Mouse (Mus musculus) liver, embryonic 14.5 days (tissue): ENCODE measurements around the gene Gpr137c. TPM values are rescaled to one million over a fixed set of nuclear protein-coding genes. Genes with fewer than 3 reads are reported as not detected.

Source experiments
- ATAC-seq: fragments of 200-750 bp; cut with Nextera tagmentation; 2 replicates; pipeline ENCODE4 v1.8.0; 2017; ENCODE audit warnings: moderate number of reproducible peaks, mild to moderate bottlenecking, moderate library complexity; ENCODE audit not compliant: insufficient read depth
- DNase-seq, 3 experiments: peaks; one replicate each; pipeline ENCODE4 v3.0.0-alpha.2; 2012 to 2013; ENCODE audit warnings: low read depth in 3 of 3, low spot score in 3 of 3
- H3K27ac ChIP-seq: fragments of 300-500 bp; sonication (generic); 2 replicates; pipeline ENCODE4 v1.5.1; 2014; ENCODE audit warnings: moderate library complexity, mild to moderate bottlenecking, control low read depth, inconsistent platforms
- H3K27me3 ChIP-seq: fragments of 300-500 bp; sonication (generic); 2 replicates; pipeline ENCODE4 v1.6.1; 2014; ENCODE audit warnings: mild to moderate bottlenecking, low read length, moderate library complexity; ENCODE audit not compliant: control insufficient read depth, insufficient read depth
- H3K36me3 ChIP-seq: fragments of 300-500 bp; sonication (generic); replicated peaks from 2 replicates; pipeline ENCODE4 v1.6.1; 2014; ENCODE audit warnings: low read depth; ENCODE audit not compliant: control insufficient read depth, insufficient read depth
- H3K4me1 ChIP-seq, 2 experiments: fragments of 200-500 bp in 1 of 2; fragments of 300-500 bp in 1 of 2; sonication (generic) in 1 of 2; replicated peaks; 2 replicates each; pipeline ENCODE4 v1.6.1; 2012 to 2014; ENCODE audit warnings: antibody characterized with exemption in 1 of 2, inconsistent platforms in 1 of 2, low read length in 1 of 2; ENCODE audit not compliant: control insufficient read depth in 2 of 2, insufficient read depth in 2 of 2
- H3K4me2 ChIP-seq: fragments of 300-500 bp; sonication (generic); 2 replicates; pipeline ENCODE4 v1.6.1; 2014; ENCODE audit warnings: low read depth, mild to moderate bottlenecking, control low read depth, moderate library complexity
- H3K4me3 ChIP-seq, 2 experiments: fragments of 200-500 bp in 1 of 2; fragments of 300-500 bp in 1 of 2; sonication (generic) in 1 of 2; 2 replicates each; pipeline ENCODE4 v1.5.1; 2012 to 2014; ENCODE audit warnings: low read depth in 2 of 2, low read length in 2 of 2, mild to moderate bottlenecking in 2 of 2, control low read depth in 1 of 2, inconsistent platforms in 1 of 2, moderate library complexity in 1 of 2; ENCODE audit not compliant: insufficient read depth in 1 of 2
- H3K9ac ChIP-seq: fragments of 300-500 bp; sonication (generic); replicated peaks from 2 replicates; pipeline ENCODE4 v1.6.1; 2014; ENCODE audit warnings: mild to moderate bottlenecking, control low read depth, moderate library complexity
- H3K9me3 ChIP-seq: fragments of 300-500 bp; sonication (generic); 2 replicates; pipeline ENCODE4 v1.6.1; 2016; ENCODE audit warnings: low read length, mixed read lengths; ENCODE audit not compliant: control insufficient read depth
- CTCF ChIP-seq: IDR thresholded peaks from 2 replicates; pipeline ENCODE4 v1.5.1; 2016; ENCODE audit warnings: antibody characterized with exemption, low read depth, control low read depth
- EP300 ChIP-seq: IDR thresholded peaks from 2 replicates; pipeline ENCODE4 v1.6.1; 2016; ENCODE audit warnings: antibody characterized with exemption, low read depth
- WGBS: fragments of 180-500 bp; shearing (Covaris S2); extraction: QIAGEN DNeasy Blood & Tissue Kit; methylation state at CpG from one replicate; pipeline ENCODE4 v1.1.7; 2014; ENCODE audit not compliant: insufficient replicate concordance; 5-methylcytosine and 5-hydroxymethylcytosine counted together
- polyA plus RNA-seq, 2 experiments: library from polyadenylated mRNA; depleted of rRNA in 1 of 2; stranded (reverse) in 1 of 2; unstranded in 1 of 2; fragments of >200 nt; fragmentation: Nextera tagmentation in 1 of 2; extraction: Ambion mirVana in 1 of 2; gene quantifications; 2 replicates each; pipeline versions ENCODE4 v1.2.1 to v1.2.3; 2012 to 2014

The Gpr137c gene
- polyA plus RNA-seq, 2 experiments = 0.25 to 0.37 TPM

DNA sequence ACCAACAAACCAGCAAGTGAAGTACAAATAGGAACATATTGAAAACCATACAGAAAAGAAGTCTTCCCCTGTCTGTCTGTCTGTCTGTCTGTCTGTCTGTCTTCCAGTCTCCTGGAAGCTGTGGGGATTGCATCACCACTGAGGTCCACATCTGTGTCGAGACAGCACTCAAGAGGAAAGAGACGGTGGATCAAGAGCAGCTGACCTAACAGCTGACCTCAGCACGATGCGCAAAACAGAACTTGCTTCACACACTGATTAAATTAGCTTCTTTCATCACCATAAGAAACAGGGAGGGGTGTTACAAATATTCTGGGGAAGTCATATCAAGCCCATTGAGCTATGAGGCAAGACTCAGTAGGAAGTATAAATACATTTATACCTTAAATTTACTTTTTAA, 72.1 kb downstream of the Gpr137c start:
- DNase-seq = no peak

DNA sequence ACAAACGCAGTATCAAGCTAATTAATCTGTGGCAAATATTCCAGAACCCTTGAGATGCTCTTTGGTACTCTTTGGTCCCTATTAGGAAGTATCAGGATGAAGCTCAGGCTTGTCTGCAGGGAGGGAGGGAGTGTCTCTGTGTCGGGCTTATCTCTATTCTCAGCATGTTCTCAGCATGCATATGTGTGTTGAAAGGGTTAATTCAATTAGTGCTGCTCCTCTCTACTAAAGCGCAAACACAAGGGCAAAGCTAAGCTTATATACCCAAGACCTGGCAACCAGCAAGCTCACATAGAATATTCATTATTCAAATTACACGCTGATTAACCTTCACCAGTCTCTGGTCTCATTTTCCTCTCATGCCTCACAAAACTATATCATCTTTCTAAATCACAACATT, 84.4 kb downstream of the Gpr137c start:
- H3K4me1 ChIP-seq = peaks cover 0 to 6% of the 10 kb centered on the region in 2 experiments; a peak in 1 of 4 replicates
- DNase-seq (no peak), ATAC-seq (no peak)
- no peak overlapping the region for H3K9ac ChIP-seq
- peaks cover 47% of the 10 kb centered on the region for H3K36me3 ChIP-seq
- no peak overlapping the region for H3K27ac ChIP-seq
- H3K27me3 ChIP-seq = no peaks in the 10 kb centered on the region
- WGBS = 66% methylated on average over 4 of the region's 4 CpGs
- no peak overlapping the region for H3K4me2 ChIP-seq
- TF ChIP-seq EP300 = no peak
- no peak for TF ChIP-seq CTCF
- H3K9me3 ChIP-seq = no peaks in the 10 kb centered on the region
- no peak overlapping the region for H3K4me3 ChIP-seq

More for the DNA sequence above, 72.1 kb downstream of the Gpr137c start:
- no peak overlapping the region for H3K4me2 ChIP-seq
- no peaks in the 10 kb centered on the region for H3K27me3 ChIP-seq
- no peak overlapping the region for H3K4me3 ChIP-seq
- H3K9ac ChIP-seq = no peak overlapping the region
- WGBS = 83% methylated on average over 4 of the region's 4 CpGs
- ATAC-seq = no peak
- TF ChIP-seq CTCF = no peak
- no peak for TF ChIP-seq EP300
- H3K27ac ChIP-seq = no peak overlapping the region
- H3K9me3 ChIP-seq = no peaks in the 10 kb centered on the region
- no peaks in the 10 kb centered on the region for H3K4me1 ChIP-seq
- peaks cover 35% of the 10 kb centered on the region for H3K36me3 ChIP-seq

DNA sequence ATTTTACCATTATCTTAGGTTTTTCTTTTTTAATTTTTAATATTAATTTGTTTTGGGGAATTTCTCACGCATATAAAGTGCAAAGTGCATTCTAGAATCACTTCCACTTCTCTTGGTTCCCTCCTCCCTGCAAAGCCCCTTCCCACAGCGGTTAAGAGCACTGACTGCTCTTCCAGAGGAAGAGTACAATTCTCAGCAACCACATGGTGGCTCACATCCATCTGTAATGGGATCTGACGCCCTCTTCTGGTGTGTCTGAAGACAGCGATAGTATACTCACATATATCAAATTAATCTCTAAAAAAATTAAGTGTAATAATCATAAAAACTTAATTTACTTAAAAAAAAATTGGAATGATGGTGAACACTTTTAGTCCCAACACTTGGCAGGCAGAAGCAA, 84.9 kb downstream of the Gpr137c start:
- WGBS = 75% methylated on average over 4 of the region's 4 CpGs
- H3K4me2 ChIP-seq = no peak overlapping the region
- no peak overlapping the region for H3K4me3 ChIP-seq
- no peak overlapping the region for H3K27ac ChIP-seq
- no peak for ATAC-seq
- peak; percentile 13; the same call in 1 of the 2 replicates for TF ChIP-seq CTCF
- TF ChIP-seq EP300 = no peak
- no peak overlapping the region for H3K9ac ChIP-seq
- peaks cover 42% of the 10 kb centered on the region for H3K36me3 ChIP-seq
- no peak for DNase-seq
- no peaks in the 10 kb centered on the region for H3K27me3 ChIP-seq
- H3K4me1 ChIP-seq = peaks cover 0 to 6% of the 10 kb centered on the region in 2 experiments; a peak in 1 of 4 replicates
- H3K9me3 ChIP-seq = no peaks in the 10 kb centered on the region

DNA sequence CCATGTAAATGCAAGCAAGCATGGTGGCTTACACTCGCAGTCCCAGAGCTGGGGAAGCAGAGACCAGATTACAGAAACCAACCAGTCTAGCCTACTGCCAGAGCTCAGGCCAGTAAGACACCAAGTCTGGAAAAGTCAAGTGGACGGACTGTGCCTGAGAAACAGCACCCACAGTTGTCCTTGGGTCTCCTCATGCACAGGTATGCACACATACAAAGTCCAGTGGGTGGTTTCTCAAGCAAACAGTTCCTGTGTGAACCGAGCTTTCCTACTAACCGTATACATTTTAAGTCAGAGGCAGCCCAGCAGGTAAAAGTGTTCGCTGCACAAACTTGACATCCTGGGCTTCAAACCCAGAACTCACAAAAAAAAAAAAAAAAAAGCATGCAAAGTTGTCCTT, 86.3 kb downstream of the Gpr137c start:
- peaks cover 32% of the 10 kb centered on the region for H3K36me3 ChIP-seq
- ATAC-seq (no peak), DNase-seq (no peak)
- no peak overlapping the region for H3K9ac ChIP-seq
- H3K4me1 ChIP-seq = peaks cover 0 to 6% of the 10 kb centered on the region in 2 experiments; a peak in 1 of 4 replicates
- 80% methylated on average over 5 of the region's 5 CpGs for WGBS
- TF ChIP-seq EP300 = no peak
- no peak for TF ChIP-seq CTCF
- H3K27me3 ChIP-seq = no peaks in the 10 kb centered on the region
- H3K4me3 ChIP-seq = no peak overlapping the region
- no peaks in the 10 kb centered on the region for H3K9me3 ChIP-seq
- H3K27ac ChIP-seq = no peak overlapping the region
- no peak overlapping the region for H3K4me2 ChIP-seq

DNA sequence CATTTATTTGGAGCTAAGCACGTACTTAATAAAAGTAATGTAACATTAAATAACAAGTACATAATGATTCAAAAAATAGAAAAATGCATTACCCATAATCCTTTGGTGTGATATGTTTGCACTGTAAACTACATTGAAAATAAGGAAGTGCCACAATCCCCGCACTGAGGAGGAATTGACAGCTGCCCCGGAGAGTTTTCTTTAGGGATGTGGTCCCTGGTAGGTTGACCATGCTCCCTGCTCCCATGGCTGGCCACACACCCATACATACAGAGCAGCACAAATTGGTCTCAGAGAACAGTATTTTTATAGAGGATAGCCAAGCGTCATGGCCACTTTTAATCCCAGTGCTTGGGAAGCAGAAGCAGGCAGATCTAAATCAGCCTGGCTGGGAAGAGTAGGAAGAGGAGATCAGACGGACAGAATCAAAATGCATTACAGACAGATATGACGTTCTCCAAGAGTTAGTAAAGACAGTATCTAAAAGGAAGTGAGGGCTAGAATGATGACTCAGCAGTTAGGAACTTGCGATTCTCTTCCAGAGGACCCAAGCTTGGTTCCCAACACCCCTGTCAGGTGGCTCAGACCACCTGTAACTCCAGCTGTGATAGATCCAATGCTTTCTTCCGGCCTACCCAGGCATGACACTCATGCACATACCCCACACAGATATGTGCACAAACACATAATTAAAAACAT, 88.3 kb downstream of the Gpr137c start:
- no peak for TF ChIP-seq CTCF
- ATAC-seq (no peak), DNase-seq (no peak)
- Histone ChIP-seq H3K4me3 (no peak overlapping the region), H3K27ac (no peak overlapping the region), H3K36me3 (peaks cover 19% of the 10 kb centered on the region), H3K4me1 (peaks cover 0 to 6% of the 10 kb centered on the region in 2 experiments; a peak in 1 of 4 replicates), H3K4me2 (no peak overlapping the region), H3K9me3 (no peaks in the 10 kb centered on the region), H3K9ac (no peak overlapping the region), H3K27me3 (no peaks in the 10 kb centered on the region)
- 53% methylated on average over 8 of the region's 8 CpGs for WGBS
